Mouse (Mus musculus): ENCODE results near the gene Ogfod3.

- TF ChIP-seq CTCF (IDR thresholded peaks at IDR 0.05; ENCODE audit: low read depth), result no peak
- no peak for TF ChIP-seq EP300 (IDR thresholded peaks at IDR 0.05; ENCODE audit: low read depth)
Measured at GRCm38 (mm10) chr11:121216831-121217230, 12.3 kb upstream of the Ogfod3 start.

Data from liver, embryonic 14.5 days (tissue).